Mouse (Mus musculus) ES-Bruce4 (cell line): ENCODE data around the gene S100a6. TPM values are rescaled to one million over a fixed set of nuclear protein-coding genes. Genes with fewer than 3 reads are reported as not detected.
A peak's percentile ranks its signal among the peaks of the same experiment; 100 is the strongest.

Experiments
- H3K27ac ChIP-seq: 2 replicates; pipeline ENCODE4 v1.5.1; 2012; ENCODE audit warnings: low read length, inconsistent platforms; ENCODE audit not compliant: insufficient read depth
- H3K27me3 ChIP-seq: 2 replicates; pipeline ENCODE4 v1.6.1; 2012; ENCODE audit warnings: mild to moderate bottlenecking, low read length, inconsistent platforms; ENCODE audit not compliant: control insufficient read depth, poor library complexity, insufficient read depth, severe bottlenecking
- H3K36me3 ChIP-seq: 2 replicates; pipeline ENCODE4 v1.6.1; 2012; ENCODE audit warnings: inconsistent platforms, mild to moderate bottlenecking, low read length, moderate library complexity; ENCODE audit not compliant: control insufficient read depth, poor library complexity, insufficient read depth, severe bottlenecking
- H3K4me1 ChIP-seq: one replicate; pipeline ENCODE4 v1.8.1; 2011; ENCODE audit warnings: low read length; ENCODE audit not compliant: control insufficient read depth, insufficient read depth
- H3K4me3 ChIP-seq: 2 replicates; pipeline ENCODE4 v1.5.1; 2011; ENCODE audit warnings: low read depth, mild to moderate bottlenecking, low read length
- H3K9ac ChIP-seq: 2 replicates; pipeline ENCODE4 v1.6.1; 2012; ENCODE audit warnings: low read depth, mild to moderate bottlenecking, inconsistent platforms; ENCODE audit not compliant: poor library complexity, severe bottlenecking
- H3K9me3 ChIP-seq: replicated peaks from 2 replicates; pipeline ENCODE4 v1.6.1; 2012; ENCODE audit warnings: mild to moderate bottlenecking, low read length, inconsistent platforms; ENCODE audit not compliant: control insufficient read depth, poor library complexity, insufficient read depth, severe bottlenecking
- CTCF ChIP-seq: IDR thresholded peaks from one replicate; pipeline ENCODE4 v1.8.1; 2011; ENCODE audit warnings: low read depth, low read length
- EP300 ChIP-seq: IDR thresholded peaks from 2 replicates; pipeline ENCODE4 v1.6.1; 2011; ENCODE audit warnings: low read depth, low read length; ENCODE audit not compliant: insufficient read depth
- POLR2A ChIP-seq: IDR thresholded peaks from one replicate; pipeline ENCODE4 v1.8.1; 2011; ENCODE audit warnings: low read length; ENCODE audit not compliant: insufficient read depth
- polyA plus RNA-seq: library from polyadenylated mRNA; stranded (reverse); fragments of >200 nt; gene quantifications from 2 replicates; pipeline ENCODE4 v1.2.4, GENCODE M21; 2011; ENCODE audit warnings: low read depth; ENCODE audit not compliant: missing spikeins, insufficient read depth, insufficient read length

The S100a6 gene
- polyA plus RNA-seq, 1 experiment: 516 TPM

GRCm38 (mm10) chr3:90614611-90615251, 2.0 kb downstream of the S100a6 start:
- Histone ChIP-seq H3K9ac (no peak overlapping the region), H3K27me3 (no peaks in the 10 kb centered on the region), H3K36me3 (no peaks in the 10 kb centered on the region), H3K4me1 (peaks cover 2% of the 10 kb centered on the region), H3K9me3 (no peaks in the 10 kb centered on the region), H3K4me3 (no peak overlapping the region), H3K27ac (no peak overlapping the region)
- TF ChIP-seq EP300: no peak
- no peak for TF ChIP-seq CTCF

GRCm38 (mm10) chr3:90615415-90615814, 2.7 kb downstream of the S100a6 start:
- Histone ChIP-seq H3K4me1 (peaks cover 2% of the 10 kb centered on the region), H3K27ac (no peak overlapping the region), H3K36me3 (no peaks in the 10 kb centered on the region), H3K4me3 (no peak overlapping the region), H3K9me3 (no peaks in the 10 kb centered on the region), H3K27me3 (no peaks in the 10 kb centered on the region), H3K9ac (no peak overlapping the region)
- TF ChIP-seq CTCF (peak; percentile 80), EP300 (no peak)

GRCm38 (mm10) chr3:90615911-90616310, 3.2 kb downstream of the S100a6 start:
- Histone ChIP-seq H3K36me3 (no peaks in the 10 kb centered on the region), H3K9ac (no peak overlapping the region), H3K4me3 (no peak overlapping the region), H3K4me1 (peaks cover 2% of the 10 kb centered on the region), H3K27me3 (no peaks in the 10 kb centered on the region), H3K27ac (no peak overlapping the region), H3K9me3 (no peaks in the 10 kb centered on the region)
- TF ChIP-seq EP300 (no peak), POLR2A (no peak), CTCF (no peak)

- H3K27ac ChIP-seq: no peak overlapping the region
- TF ChIP-seq CTCF (peak; percentile 39), POLR2A (no peak)
Observed at GRCm38 (mm10) chr3:90617586-90617985, 4.9 kb downstream of the S100a6 start.

GRCm38 (mm10) chr3:90621552-90621951, 8.9 kb downstream of the S100a6 start:
- no peak for TF ChIP-seq CTCF
- no peak for TF ChIP-seq POLR2A
- no peak for TF ChIP-seq EP300
- H3K9me3 ChIP-seq: no peaks in the 10 kb centered on the region
- H3K27ac ChIP-seq: no peak overlapping the region
- H3K4me3 ChIP-seq: no peak overlapping the region
- no peaks in the 10 kb centered on the region for H3K27me3 ChIP-seq
- no peaks in the 10 kb centered on the region for H3K36me3 ChIP-seq
- H3K4me1 ChIP-seq: no peaks in the 10 kb centered on the region
- H3K9ac ChIP-seq: no peak overlapping the region

More at GRCm38 (mm10) chr3:90617586-90617985, 4.9 kb downstream of the S100a6 start:
- Histone ChIP-seq H3K4me3 (no peak overlapping the region), H3K4me1 (peaks cover 2% of the 10 kb centered on the region), H3K9me3 (no peaks in the 10 kb centered on the region), H3K36me3 (no peaks in the 10 kb centered on the region), H3K9ac (no peak overlapping the region), H3K27me3 (no peaks in the 10 kb centered on the region)

- Histone ChIP-seq H3K27me3 (no peaks in the 10 kb centered on the region), H3K4me3 (no peak overlapping the region), H3K9ac (no peak overlapping the region), H3K36me3 (no peaks in the 10 kb centered on the region), H3K9me3 (no peaks in the 10 kb centered on the region), H3K4me1 (no peaks in the 10 kb centered on the region), H3K27ac (no peak overlapping the region)
- TF ChIP-seq CTCF (no peak), POLR2A (no peak), EP300 (no peak)
Observed at GRCm38 (mm10) chr3:90623435-90624071, 10.9 kb downstream of the S100a6 start.
